Mouse (Mus musculus): Measurements from ENCODE around the gene Rpl38.

The Rpl38 gene

GRCm38 (mm10) chr11:114680291-114680690, 12.0 kb downstream of the Rpl38 start:
- no peak for DNase-seq (ENCODE audit: low spot score)

DNA sequence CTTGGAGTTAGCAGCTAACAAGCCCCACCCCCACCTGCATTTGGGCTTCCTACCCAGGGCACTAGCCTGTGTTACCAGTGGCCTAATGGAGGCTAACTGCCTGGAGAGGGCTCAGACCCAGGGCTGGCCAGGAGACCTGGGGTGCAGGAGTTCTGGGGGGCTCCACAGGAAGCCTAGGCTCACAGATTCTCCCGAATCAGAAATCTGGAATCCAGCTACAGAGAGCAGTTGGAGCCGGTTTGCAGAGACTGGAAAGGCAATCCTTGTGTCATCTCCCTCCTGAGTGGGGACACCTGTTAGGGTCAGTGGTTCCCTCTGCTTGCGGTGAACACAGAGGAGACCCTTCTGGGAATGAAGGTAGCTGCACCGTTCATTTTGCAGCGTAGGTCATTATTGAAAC, 12.7 kb downstream of the Rpl38 start:
- no peak for DNase-seq (ENCODE audit: low spot score)

DNA sequence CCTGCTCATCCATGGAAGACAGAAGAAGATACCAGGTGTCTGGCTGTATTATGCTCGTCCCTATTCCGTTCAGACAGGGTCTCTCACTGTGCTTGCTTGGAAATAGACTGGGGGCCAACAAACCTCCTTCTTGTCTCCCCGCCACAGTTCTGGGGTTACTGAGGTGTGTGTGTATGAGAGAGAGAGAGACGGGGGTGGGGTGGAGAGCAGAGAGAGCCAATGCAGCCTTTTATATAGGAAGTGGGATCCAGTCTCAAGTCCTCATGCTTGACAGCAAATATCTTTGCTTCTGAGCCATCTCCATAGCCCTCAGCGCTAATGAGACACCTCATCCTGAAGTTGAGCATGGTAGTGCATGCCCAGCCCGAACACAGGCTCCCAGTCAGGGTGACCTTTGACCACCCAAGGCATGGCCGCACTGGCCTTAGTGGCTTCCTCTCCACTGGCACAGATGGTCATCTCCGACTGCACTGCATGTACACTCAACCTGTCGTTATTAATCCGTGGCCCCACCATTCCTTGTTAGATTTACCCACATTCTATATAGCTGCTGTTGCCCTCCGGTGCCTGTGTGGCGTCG, 14.1 kb downstream of the Rpl38 start:
- DNase-seq (ENCODE audit: low spot score): no peak

- DNase-seq (ENCODE audit: low spot score): no peak
Observed at GRCm38 (mm10) chr11:114683029-114683721, 14.9 kb downstream of the Rpl38 start.

DNA sequence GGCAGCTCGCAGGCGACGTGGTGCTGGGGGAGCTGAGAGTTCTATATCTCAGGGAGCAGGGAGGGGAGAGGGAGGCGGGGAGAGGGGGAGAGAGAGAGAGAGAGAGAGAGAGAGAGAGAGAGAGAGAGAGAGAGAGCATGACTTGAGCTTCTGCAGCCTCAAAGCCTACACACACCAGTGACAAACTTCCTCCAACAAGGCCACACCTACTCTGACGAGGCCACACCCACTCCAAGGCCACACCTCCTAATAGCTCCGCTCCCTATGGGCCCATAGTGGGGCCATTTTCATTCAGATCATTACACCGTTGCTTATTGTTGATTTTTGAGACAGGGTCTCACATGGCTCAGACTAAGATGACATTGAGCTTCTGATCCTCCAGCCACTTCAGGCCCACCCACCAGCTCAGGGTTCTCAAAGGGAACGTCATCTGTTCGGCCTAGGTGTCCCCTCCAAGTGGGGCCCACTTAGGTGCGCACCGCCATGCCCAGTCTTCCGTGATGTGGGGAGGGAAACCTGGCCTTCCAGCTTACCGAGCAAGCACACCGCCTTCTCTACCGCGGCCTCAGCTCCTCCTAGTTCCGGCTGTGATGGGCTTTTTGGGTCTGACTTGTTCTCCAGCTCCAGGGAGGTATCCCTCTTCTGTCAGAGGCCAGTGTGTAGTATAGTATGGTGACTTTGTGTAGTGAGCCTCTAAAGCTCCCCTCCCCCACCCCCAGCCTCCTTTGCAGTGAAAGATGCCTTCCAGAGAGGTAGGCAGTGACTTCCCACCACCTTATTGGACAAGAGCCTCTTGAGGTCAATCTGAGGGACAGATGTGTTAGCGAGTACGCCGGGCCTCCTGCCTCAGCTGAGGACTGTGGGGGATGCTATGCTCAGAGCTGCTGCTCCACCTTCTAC, 15.6 kb downstream of the Rpl38 start:
- DNase-seq (ENCODE audit: low spot score): no peak

DNA sequence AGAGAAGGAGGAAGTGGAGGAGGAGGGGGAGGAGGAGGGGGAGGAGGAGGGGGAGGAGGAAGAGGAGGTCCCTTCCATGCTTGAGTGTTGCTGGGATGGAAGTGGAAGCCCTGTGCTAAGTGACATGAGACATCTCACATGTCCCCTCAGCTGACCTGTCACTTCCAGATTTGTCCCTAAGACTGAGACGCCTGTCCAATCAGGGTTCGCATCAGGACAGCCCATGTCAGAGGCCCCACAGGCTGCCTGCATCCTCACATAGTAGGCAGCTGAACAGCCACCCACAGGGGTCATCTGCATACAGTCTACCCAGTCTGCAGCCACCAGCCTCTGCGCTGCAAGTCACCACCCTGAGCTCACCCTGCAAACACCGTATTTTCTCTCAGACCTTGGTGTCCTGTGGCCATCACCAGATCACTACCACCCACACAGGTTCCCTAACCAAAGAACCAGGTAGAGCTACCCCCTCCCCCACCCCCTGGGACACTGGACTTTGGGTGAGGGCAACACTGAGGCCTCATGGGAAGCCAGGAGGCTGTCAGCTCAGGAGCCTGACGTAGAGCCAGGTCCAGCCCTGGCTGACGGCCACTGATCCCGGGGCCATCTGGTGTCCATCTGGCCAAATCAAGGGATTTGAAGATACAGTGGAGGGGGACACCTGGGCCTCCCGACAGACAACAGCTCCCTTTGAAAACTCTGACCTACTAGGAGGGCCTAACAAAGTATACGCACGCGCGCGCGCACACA, 16.5 kb downstream of the Rpl38 start:
- DNase-seq (ENCODE audit: low spot score): no peak

GRCm38 (mm10) chr11:114685526-114686040, 17.3 kb downstream of the Rpl38 start:
- no peak for DNase-seq (ENCODE audit: low spot score)

DNA sequence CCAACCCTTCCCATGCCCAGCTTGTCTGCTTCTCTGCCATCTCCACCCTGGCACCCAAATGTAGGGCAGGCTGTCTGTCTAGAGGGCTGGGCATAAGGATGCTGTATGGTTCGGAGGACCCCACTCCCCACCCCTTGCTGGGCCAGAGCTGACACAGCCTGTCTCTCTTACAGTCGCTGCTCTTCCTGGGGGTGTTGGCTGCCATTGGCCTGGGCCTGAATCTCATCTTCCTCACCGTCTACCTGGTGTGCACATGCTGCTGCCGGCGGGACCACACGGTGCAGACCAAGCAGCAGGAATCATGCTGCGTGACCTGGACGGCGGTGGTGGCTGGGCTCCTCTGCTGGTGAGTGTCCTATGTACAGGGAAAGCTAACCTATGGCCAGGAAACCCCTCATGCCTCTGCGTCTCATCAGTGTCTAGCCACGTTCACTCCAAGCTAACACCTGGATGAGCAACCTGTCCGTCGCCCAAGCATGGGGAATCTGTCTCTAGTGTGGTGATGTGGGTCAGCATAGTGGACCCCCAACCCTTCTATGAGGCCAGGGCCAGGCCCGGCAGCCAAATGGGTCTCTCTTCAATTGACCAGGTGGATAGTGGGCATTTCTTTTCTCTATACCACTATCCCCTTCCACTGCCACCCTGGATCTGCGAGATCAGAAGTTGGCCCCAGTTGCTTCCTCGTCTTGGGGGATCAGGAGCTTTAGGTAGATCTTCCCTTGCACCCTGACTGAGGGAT, 18.1 kb downstream of the Rpl38 start:
- DNase-seq (ENCODE audit: low spot score): no peak

GRCm38 (mm10) chr11:114687574-114688188, 19.4 kb downstream of the Rpl38 start:
- DNase-seq (ENCODE audit: low spot score): no peak

DNA sequence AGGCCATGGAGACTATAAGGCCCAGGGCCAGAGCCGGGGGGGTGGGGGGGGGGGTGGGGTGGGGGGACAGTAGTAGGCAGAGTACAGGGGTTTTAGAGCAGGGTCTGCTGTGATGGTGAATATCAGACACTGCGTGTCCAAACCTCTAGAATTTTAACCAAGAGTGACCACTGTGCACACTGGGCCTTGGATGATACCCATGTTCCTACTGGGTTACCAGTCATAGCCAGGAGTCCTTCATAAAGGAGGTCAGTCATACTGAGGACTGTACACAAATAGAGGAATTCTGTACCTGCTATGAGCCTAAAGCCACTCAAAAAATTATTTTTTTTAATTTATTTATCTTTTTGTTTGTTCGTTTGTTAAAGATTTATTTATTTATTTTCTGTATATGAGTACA, 20.4 kb downstream of the Rpl38 start:
- no peak for DNase-seq (ENCODE audit: low spot score)

- no peak for DNase-seq (ENCODE audit: low spot score)
Observed at GRCm38 (mm10) chr11:114690192-114690591, 21.9 kb downstream of the Rpl38 start.

DNA sequence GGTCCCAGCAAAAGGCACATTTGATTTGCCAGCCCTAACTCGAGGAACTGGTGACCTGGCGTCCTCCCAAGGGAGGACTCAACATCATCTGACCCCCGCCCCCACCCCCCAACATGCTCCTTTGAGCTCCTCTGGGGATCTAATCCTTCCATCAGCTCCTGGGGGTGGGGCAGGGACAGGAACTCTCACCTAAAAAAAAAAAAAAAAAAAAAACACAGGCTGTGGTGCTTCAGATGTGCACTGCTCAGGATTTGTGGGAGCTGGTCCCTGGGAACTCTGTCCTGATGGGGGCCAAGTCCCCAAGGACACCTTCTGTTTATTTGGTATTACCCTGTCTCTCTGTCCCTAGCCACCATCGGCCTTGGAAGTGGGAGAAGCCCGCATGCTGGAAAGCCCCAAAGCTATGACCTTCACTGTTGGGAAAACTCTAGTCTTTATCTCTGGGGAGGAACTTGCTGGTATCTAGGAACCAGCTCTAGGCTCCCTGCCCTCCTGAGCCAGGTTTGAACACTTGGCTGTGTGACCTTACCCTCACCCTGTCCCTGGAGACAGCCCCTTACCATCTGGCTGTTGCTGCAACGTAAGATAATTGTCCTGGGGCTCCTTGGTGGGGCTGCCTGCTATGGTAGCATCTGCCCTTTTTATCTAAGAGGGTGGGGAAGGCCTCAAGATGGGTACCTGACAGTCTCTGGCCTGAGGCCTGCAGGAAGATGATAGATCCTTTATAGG, 23.3 kb downstream of the Rpl38 start:
- no peak for DNase-seq (ENCODE audit: low spot score)

- no peak for DNase-seq (ENCODE audit: low spot score)
Observed at GRCm38 (mm10) chr11:114692601-114693000, 24.3 kb downstream of the Rpl38 start.

DNA sequence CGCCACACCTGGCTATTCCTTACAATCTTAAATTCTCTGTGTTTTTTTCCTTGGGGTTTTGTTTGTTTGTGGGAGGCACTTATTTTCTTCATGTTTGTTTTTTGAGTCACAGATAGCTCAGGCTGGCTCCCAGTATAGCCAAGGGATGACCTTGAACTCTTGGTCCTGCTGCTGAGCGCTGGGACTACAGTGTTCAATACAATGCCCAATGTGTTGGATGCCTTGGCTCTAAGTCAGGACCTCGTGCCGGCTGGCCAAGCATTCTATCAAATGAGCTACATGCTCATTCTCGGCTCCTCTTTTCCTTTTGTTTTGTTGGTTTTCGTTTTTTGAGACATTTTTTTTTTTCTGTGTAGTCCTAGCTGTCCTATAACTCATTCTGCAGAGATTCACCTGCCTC, 25.1 kb downstream of the Rpl38 start:
- DNase-seq (ENCODE audit: low spot score): no peak

DNA sequence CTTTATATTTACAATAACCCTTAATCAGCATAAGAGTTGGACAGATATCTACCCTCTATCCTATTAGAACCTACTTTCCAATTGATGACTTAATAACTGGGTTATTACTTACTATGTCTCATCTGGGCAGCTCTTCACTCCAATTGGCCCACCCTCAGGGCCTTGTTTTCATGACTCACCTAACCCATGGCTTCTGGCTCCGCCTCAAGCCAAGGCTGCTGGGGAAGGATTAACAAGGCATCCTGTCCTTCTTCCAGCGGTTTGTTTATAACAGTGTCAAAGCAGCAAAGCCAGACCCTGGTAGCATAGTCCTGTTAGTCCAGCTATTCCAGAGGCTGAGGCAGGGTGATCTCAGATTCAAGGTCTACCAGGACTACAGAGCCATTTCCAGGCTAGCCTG, 26.1 kb downstream of the Rpl38 start:
- no peak for DNase-seq (ENCODE audit: low spot score)

- DNase-seq (ENCODE audit: low spot score): no peak
Observed at GRCm38 (mm10) chr11:114698496-114698895, 30.2 kb downstream of the Rpl38 start.

DNA sequence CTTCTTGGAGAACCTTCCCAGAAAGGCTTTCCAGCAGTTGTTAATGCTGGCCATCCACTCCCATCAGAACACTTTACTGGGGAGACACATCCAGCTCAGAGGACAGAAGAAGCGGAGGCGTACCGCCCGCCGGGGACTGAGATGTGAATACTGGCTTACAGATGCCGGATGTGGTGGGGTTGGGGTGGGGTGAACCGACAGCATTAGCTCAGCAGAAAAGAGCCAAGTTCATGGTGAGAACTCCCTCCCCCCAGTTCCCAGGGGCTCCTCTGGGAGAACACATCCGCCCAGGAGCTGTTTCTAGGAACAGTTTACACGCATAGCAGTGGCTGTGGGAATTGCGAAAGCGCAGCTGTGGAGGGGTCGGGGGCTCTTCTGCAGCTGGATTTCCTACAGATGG, 31.2 kb downstream of the Rpl38 start:
- DNase-seq (ENCODE audit: low spot score): no peak

GRCm38 (mm10) chr11:114702311-114702995, 34.1 kb downstream of the Rpl38 start:
- no peak for DNase-seq (ENCODE audit: low spot score)

GRCm38 (mm10) chr11:114702996-114703361, 34.7 kb downstream of the Rpl38 start:
- DNase-seq (ENCODE audit: low spot score): no peak
